Mouse (Mus musculus) kidney, postnatal 10 days (tissue): ENCODE results near the gene Ranbp17.
A peak's percentile ranks its signal among the peaks of the same experiment; 100 is the strongest.

Experiments
- DNase-seq: peaks from one replicate; pipeline ENCODE4 v3.0.0; 2021; ENCODE audit warnings: mixed read lengths

The Ranbp17 gene

DNA sequence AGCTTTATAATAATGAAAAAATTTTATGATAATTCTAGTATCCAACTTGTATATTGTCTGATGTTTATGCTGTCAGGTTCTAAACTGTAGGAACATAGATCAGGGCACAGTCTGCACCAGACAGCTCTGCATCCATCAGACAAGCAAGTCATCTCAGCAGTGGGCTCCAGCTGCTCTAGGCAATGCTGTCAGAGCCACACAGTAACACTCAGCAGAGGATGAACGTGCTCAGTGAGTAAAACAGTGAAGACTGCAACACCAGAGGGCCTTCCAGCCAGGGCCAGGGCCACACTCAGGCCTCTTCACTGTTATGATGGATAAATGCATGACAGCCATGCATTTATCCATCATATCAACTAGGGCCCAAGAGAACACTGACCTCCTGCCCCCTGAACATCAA is 114.2 kb downstream of the Ranbp17 start:
- DNase-seq, result no peak

DNA sequence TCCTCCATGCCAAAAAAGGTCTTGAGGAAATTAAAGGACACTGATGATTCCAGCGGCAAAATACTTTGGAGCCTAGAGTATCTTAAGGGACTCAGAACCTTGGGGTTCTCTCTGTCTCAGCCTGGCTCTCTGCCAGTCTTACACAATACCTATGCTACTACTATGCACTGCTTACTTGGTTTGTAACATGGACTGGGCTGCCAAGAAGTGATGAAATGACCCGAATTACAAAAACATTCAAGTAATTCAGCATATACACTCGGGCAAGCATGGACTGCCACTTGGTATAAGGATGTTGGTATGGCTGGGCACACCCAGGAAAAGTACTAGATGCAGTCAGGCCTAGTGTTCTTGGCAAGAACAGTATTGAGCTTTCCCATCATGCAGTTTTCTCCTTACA is 114.8 kb downstream of the Ranbp17 start:
- no peak for DNase-seq

DNA sequence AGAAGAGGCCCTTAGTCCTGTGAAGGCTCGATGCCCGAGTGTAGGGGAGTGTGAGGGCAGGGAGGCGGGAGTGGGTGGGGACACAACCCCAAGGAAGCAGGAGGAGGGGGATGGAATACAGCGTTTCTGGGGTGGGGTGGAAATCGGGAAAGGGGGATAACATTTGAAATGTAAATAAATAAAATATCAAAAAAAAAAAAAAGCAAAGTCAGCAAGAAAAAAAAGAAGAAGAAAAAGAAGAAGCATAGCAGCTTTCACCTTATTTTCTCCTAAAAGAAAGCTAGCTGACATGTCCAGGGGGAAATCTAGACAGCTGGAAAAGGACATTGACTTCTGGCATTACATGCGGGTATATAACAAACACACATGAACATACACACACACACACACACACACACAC is 117.3 kb downstream of the Ranbp17 start:
- no peak for DNase-seq

DNA sequence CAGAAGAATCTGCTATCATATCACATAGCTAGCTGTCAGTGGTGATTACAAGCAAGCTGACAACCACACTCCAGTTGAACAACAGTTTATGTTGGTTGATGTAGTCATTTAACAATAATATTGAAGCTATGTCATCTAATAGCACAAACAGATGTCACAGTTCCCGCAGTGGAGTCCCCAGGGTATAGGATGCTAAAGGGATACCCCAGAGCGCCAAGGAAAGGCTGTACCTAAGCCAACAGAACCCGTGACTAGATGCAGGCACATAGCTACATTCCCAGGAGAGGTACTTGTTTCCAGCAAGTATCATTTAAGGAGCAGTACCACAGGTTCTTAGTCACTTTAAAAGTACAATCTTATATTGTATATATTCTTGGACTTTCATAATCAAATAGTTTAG is 119.5 kb downstream of the Ranbp17 start:
- no peak for DNase-seq

DNA sequence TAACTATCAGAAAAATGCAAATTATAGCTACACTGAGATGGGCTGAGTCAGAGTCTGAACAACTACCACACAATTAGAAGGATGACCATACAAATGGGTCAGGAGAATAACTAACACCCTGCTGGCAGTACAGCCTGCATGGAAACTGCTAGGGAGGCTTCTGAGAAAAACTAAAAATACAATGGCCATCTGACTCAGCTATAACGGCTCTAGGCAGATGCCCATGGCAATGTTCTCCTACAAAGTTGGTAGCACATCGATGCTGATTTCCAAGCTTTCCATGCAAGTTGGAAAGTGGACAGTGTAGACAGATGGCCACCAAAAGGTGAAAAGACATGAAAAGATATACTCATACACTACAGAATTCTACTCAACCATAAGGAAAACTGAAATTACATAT is 124.9 kb downstream of the Ranbp17 start:
- no peak for DNase-seq

DNA sequence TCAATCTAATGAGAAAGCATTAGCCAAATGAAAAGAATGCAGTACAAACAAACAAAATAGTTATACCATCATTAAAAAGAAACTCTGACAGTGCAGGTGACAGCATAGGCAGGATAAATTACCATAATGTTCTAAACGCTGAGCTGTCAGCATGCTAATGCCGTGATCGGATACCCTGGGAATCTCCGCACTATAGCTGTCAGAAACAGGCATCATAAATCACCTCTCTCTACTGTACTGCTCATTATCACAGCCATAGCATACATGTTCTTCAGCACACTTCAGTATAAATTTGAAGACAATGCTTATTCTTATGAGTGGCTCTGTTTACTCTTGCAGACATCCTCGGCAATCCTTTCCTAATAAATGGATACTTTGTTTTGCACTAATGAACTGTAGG is 151.7 kb downstream of the Ranbp17 start:
- DNase-seq, result no peak

DNA sequence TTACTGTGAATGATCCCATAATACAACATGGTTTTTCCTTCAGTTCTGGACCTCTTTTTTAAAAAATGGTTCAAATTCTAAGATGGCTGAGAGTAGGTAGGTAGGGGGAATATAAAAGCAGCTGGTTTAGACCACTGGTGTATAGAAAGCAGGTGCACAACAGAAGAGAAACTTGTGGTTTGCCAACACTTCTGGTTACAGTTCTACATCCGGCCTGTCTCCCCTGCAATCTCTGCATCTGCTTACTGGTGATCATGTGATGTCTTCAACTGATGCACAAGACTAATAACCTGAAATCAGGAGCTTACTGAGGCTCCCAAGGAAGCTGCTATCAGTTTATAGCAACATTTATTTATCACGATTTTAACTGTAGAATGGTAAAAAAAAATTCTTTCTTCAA is 164.3 kb downstream of the Ranbp17 start:
- no peak for DNase-seq

DNA sequence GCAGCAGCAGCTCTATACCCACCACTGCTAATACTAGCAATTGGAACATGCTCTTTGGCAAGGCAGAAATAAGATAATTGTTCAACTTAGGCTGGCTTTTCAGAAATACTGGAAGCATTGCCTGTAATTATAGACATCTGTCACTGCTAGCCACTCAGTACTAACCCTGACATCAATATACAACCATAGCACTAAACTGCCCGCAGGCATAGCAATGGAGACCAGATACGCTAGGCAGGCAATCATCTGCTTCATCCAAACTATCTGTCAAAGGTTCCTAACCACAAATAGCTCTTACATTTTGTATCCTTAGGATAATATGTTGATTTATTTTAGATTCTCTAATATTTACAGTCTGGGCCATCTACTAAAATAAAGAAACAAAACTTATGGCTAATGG is 171.5 kb downstream of the Ranbp17 start:
- DNase-seq, result no peak

DNA sequence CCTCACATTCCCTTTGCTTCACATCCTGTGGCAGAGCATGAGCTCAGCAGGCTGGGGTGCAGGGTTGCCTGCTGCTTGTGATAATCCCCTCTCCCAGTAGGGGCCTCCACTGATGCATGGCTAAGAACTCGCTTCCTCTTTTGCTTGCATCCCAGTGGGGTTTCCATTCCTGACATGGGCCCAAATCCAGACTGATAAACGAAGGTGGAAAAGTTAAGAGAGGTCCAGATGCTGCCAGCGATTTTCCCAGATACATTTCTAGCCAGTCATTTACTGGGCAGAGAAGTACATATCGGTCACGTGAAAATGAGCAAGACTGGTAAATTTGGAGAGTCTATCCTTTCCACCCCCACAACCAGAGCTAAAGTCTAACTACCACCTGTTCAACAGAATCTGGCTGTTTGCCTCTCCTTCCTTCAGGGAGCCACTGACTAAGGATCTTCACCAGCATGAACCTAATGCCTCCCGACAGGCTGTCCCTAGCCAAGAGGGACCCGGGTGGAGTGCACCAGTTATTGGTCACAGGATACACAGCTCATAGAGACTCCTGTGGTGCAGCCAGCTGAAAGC is 176.9 kb downstream of the Ranbp17 start:
- DNase-seq, result peak; percentile 62

DNA sequence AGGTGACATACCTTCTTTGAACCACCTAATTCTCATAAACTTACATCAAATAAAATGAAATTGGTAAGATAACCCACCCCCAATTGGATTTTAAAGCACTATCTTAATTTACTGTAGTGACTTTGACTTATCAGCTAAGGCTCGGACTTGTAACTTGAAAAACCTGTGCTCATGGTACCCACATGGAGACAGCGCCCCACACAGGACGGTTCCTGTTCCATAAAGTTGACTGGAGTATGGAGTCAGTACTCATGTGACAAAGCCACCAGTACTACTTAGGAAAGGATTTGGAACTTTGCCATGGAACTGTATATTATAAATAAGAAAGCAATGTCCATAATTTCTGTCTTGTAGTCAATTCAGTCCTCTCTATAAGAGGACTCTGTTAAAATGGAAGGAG is 177.9 kb downstream of the Ranbp17 start:
- DNase-seq, result no peak

DNA sequence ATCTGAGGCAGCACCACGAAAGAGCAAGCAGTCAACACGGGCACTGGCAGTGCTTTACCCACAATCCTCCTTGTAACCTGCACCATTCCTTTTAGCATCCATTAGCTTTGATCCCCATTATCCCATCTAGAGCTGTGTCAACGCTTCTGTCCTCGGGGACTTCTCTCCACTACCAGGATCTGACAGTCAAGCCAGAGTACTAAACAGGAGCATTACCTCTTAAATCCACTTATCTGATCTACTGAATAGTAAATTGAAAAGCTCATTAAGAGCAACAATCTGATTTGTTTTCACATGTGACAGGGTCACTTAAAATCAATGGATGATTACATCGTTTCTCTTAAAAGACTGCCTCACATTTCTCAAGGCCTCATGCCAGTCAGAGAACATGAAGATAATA is 181.4 kb downstream of the Ranbp17 start:
- DNase-seq, result no peak

DNA sequence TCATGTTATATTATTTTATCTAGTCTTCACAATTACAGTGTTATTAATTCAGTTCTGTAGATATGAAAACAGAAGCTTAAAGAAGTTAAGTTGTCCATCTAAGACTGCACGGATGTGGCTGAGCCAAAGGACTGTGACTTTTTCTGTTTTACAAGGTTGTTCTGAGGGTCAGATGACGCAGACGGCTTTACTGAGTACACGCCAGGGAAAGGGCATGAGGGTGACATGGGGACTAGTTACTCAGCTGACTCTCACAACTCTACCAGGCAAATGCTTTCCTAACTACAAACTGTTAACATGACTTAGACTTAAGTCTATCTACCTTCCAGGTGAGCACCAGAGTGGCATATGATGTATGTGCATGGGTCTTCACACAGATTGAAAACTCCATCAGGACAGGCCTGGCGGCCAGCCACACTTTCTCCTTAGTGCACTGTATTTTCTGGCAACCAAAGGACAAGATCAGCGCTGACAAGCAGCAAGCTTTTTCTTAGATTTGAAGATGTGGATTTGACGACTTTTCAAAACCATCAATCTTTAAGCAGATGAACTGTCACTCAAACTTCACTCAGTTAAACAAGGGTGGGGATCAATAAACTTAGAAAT is 194.4 kb downstream of the Ranbp17 start:
- DNase-seq, result no peak

DNA sequence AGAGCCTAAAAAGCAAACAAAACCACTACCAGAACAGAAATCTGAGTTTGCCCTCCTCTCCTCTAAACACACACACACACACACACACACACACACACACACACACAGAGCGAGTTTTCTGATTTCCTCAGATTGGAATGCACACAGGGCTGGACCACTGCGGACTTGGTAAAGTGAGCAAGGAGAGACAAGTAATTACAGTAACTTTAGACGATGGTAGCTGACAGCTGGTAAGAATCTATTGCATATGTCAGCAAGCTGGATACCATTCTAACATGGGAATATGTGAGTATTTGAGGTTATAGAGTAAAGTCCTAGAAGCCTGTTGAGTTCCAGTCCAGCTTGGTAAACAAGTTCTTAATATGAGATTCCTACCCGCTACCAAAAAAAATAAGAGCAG is 204.0 kb downstream of the Ranbp17 start:
- no peak for DNase-seq

DNA sequence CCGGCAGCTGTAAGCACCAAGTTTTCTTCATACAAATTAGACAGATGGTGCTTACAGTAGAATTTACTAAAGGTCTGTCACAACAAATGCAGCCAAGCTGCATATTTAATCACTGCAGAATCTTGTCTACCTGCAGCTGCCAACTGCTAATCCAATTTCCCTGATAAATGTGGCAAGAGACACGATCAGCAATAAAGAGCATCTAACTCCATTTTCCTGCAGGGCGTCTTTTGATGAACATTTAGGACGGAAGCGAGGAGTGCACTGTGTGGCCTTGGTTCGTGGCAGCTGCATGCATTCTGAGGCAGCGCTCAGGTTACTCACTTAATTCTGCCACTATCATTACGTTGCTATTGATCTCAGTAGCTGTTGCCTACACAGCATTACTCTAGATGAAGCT is 212.7 kb downstream of the Ranbp17 start:
- no peak for DNase-seq

DNA sequence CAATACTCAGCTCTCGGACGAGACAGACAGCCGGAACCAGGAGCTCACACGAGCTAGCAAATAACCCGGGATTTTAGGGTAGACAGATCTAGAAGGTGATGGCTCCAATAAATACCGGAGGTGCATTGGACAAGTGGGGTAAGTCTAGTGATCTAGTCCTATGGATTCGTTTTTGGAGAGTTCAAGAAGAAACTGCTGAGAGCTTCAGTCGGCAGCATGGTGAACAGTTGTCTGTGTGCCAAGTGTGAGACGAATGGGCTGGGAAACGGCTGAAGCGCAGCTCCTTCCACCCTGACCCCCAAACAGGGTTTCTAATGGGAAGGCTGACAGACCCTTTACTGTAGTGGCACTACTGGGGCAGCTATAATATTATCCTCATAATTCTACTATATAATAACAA is 214.2 kb downstream of the Ranbp17 start:
- DNase-seq, result no peak

DNA sequence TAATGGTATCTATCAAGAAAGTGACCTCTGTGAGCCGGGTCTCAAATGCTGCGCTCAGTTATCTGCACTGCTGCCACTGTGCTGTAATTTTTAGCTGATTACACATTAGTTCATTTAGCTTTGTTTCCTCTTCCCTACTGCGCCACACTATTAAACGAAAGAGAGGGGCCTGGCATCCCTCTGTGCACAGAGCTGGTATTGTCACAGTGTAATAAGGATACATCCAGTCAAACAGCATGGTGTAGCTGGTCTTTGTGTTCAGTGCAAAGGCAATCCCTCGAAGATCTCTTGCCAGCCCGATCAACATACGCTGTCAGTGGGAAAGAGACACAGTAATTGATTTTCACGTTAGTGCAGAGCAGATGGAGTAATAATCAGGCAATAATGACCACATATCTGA is 216.4 kb downstream of the Ranbp17 start:
- DNase-seq, result no peak

DNA sequence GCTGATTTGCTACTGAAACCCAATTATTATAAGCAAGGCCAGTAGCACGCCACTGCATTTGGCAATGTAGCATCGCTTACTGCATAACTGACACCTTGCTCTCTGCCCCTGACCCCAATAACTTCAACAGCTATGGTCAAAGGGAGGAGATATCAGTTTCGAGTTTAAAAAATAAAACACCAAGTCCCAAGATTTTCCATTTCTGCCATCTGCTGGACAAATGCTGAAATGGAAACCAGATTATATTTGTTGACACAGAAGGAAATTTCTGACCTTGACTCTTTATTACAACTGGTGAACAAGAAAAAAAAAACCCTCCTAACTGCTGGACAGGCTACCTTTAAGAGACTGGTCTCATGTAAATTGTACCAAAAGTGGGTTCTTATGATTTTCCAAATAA is 218.1 kb downstream of the Ranbp17 start:
- peak; percentile 25 for DNase-seq

DNA sequence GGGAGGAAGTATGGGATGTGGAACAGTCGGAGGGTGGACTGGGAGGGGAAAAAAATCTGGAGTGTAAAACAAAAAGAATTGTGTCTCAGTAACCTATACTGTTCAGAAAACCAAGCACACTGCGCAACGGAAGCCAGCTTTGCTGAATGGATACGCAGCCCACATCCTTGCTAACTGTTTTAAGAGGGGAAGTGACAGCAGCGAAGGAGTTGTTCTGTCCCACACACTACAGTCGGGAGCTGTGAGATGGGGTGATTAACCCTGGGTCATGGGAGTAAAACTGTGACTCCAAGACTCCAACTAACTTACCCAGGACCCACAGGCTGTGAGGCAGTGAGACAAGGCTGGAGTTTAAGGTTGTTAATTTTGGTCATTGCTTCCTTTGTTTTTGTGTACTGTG is 219.5 kb downstream of the Ranbp17 start:
- no peak for DNase-seq

DNA sequence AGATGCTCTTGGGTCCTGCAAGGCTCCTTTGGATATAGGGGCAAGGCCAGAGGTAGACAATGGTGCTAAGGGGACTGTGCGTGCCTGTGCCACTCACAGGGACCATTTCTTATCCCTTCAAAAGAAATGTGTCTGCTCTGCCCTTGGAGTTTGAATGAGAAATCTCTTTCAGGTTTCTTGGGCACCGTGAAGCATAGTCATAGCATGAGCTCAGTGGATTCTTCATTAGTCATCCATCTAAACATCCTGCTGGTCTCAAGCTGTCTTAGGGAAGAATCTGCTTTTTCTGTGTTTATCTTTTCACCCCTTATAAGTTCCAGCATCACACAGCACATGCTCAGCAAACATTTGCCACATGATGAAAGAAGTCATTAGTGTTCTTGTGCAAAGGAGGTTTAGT is 235.0 kb downstream of the Ranbp17 start:
- no peak for DNase-seq

DNA sequence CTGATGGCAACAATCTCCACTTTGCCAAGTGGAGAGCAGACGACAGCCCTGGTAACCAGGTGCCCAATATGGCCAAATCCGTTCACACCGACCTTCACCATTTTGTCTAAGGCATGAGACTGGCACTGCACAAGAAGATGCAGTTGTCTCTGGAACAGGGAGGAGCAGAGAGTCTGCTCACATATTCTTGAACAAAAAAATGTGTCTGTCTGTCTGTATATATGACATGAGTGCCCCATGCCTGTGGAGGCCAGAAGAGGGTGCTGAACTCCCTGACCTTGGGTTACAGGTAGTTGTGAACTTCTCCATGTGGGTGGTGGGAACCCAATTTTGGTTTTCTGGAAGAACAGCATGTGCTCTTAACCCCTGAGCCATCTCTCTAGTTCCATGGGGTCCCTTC is 236.9 kb downstream of the Ranbp17 start, which contains the start of gene Gm12117:
Gene Gm12117 (minus strand): TSS at position 101 of the 400 bp plus-strand sequence.
- DNase-seq, result no peak

DNA sequence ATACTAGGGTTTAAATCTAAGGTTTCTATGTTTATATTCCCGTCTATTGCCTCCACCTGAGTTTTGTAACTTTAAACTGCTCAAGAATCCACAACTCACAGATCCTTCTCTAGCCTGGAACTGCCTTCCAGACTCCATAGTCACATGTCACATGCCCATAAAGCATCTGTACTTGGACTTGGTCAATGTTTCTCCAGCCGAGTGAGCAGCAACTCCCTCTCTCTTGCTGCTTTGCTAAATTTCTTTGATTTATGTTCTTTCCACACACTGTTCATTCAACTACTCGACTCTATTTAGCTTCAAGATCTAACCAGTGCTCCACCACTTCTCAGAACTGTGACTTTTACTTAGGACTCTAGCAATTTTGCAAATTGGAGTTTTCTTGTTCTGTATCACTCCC is 238.7 kb downstream of the Ranbp17 start:
- no peak for DNase-seq

DNA sequence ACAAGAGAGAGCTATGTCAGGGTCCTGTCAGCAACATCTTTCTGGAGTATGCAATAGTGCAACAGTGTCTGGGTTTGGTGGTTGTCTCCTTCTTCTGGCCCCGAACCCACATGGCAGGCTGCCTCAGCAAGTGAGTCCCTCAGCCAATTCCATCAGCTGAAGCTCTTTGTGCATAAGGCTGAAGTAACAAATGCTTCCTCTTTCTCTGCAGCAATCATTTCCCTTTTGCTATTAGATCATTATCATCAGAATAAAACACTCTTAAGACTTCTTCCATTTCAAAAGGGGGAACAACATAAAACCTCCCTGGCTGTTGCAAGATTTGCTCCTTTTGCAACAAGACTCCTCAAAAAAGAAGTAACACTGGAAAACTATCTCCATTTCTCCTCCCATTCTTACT is 239.3 kb downstream of the Ranbp17 start:
- no peak for DNase-seq

DNA sequence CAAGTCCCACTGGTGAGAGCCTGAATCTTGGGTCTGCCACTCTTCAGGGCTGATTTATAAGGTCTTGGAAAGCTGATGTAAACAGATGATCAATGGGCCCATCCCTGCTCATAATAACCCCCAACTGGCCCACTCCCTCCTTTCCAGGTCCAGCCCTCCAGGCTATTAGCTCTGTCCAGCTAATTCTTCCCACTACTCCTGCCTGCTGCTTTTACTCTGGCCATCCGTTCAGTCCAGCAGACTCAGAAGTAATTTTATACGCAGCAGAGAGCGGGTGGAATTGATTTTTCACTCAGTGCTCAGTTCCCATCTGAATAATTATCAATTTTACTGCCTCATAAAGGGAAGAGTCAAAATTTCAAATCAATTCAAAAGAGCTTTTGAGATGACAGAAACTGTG is 273.3 kb downstream of the Ranbp17 start:
- no peak for DNase-seq

DNA sequence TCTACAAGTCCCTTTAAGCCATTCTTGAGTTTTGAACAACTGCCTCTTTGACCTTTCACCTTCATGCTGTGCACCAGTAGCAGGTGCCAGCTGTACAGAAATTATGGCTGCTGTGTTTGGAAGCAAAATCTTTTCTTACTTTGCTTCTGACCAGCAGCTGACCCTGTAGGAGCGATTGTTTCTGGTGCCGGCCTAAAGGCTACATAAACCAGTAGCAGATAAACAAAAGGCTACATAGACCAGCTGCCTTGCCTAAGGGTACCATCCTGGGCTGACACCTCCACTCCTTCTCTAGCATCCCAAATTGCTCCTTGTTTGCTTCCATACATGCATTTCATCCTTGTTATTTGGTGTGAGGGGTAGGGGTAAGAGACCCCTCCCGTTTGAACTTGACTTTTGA is 279.4 kb downstream of the Ranbp17 start:
- DNase-seq, result no peak

DNA sequence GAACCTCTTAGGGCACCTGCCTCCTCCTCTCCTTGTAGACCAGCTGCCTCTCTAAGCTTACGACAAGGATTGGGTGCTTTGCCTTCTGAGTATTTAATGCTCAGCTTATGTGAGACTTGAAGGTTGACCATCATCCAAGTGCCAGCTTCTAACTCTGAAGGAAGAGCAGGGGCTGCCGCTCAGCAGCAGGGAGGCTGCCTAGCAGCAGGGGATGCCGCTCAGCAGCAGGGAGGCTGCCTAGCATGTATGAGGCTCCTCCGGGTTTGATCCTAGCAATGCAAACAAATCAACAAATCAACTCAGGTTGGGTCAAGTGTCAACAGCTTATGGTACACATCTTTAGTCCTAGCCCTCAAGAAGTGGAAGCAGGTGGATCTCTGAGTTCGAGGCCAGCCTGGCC is 281.5 kb downstream of the Ranbp17 start:
- DNase-seq, result no peak
